Mouse (Mus musculus) E14TG2a.4 (cell line): Measurements from ENCODE around the gene Als2.

Source experiments
- CTCF ChIP-seq: conservative IDR thresholded peaks from 2 replicates; pipeline ENCODE4 v1.5.1; 2014; ENCODE audit warnings: low read length
- NANOG ChIP-seq: IDR thresholded peaks from 2 replicates; pipeline ENCODE4 v1.6.1; 2014; ENCODE audit warnings: borderline replicate concordance, low read length, mixed read lengths
- POU5F1 ChIP-seq: IDR thresholded peaks from 2 replicates; pipeline ENCODE4 v1.6.1; 2014; ENCODE audit warnings: low read length, borderline replicate concordance

DNA sequence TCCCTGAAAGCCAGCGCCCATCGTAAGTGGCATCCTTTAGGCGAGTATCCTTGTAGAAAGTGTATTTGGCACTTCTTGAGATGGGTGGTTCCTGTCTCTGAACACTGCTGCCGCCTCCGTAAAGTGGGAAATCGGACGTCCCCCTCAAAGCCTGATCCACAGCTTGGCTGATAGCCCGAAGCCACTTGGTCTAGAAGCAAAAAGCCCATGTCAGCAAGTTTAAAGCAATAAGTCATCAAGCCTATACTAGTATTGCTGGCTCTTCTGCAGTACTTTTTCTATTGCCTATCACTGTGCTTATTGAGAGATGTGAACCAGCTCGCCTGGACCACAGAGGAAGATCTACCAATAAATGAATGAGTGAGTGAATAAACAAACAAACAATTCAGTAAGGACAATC, 51.6 kb downstream of the Als2 start:
- no peak for TF ChIP-seq CTCF
- no peak for TF ChIP-seq NANOG
- no peak for TF ChIP-seq POU5F1
